Mouse (Mus musculus): ENCODE measurements around the gene Lpar4. TPM values are rescaled to one million over a fixed set of nuclear protein-coding genes. Genes with fewer than 3 reads are reported as not detected.

The Lpar4 gene
- polyA plus RNA-seq, 1 experiment from 2014 or later = 4.5 TPM

DNA sequence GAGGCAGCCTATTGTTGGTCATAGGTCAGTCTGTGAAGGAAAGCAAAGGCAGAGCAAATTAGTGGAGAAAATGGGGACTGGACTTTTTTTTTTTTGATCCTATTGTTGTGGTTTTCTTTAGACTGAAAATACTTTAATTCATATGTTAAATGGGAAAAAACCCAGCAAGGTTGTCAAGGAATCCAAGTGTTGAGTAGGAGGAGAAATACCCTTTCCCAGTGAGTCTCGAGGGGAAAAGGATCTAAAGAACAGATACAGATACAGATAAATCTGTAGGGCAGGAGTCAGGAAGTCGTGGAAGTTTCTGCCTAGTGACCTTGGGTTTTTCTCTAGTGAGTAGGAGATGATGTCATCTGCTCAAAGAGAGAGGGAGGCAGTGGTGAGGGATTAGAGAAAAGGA lies 30.6 kb downstream of the Lpar4 start:
- no peak overlapping the region for H3K9ac ChIP-seq (replicated peaks; ENCODE audit: low read depth, low read length)
- H3K27ac ChIP-seq (ENCODE audit: low read length) = no peak overlapping the region
- no peaks in the 10 kb centered on the region for H3K36me3 ChIP-seq (ENCODE audit: control insufficient read depth, insufficient read depth)
- no peak for ATAC-seq
- no peak overlapping the region for H3K4me2 ChIP-seq (ENCODE audit: low read length)
- no peak overlapping the region for H3K4me3 ChIP-seq (replicated peaks; ENCODE audit: low read length)
- 10% methylated on average over 2 of the region's 2 CpGs for WGBS
- H3K9me3 ChIP-seq (ENCODE audit: control insufficient read depth, low read length) = no peaks in the 10 kb centered on the region
- H3K27me3 ChIP-seq (replicated peaks; ENCODE audit: control insufficient read depth, insufficient read depth, low read length) = no peaks in the 10 kb centered on the region; the same call in 1 of the 2 replicates
- no peaks in the 10 kb centered on the region for H3K4me1 ChIP-seq (replicated peaks; ENCODE audit: control insufficient read depth, insufficient read depth, low read length)

GRCm38 (mm10) chrX:106953840-106954239 lies 33.4 kb downstream of the Lpar4 start:
- no peak for ATAC-seq
- Histone ChIP-seq H3K4me3 (replicated peaks; ENCODE audit: low read length) (no peak overlapping the region), H3K9me3 (ENCODE audit: control insufficient read depth, low read length) (no peaks in the 10 kb centered on the region), H3K9ac (replicated peaks; ENCODE audit: low read depth, low read length) (no peak overlapping the region), H3K27ac (ENCODE audit: low read length) (no peak overlapping the region), H3K4me2 (ENCODE audit: low read length) (no peak overlapping the region), H3K27me3 (replicated peaks; ENCODE audit: control insufficient read depth, insufficient read depth, low read length) (no peaks in the 10 kb centered on the region; the same call in 1 of the 2 replicates), H3K36me3 (ENCODE audit: control insufficient read depth, insufficient read depth) (no peaks in the 10 kb centered on the region), H3K4me1 (replicated peaks; ENCODE audit: control insufficient read depth, insufficient read depth, low read length) (no peaks in the 10 kb centered on the region)
- 69% methylated on average over 1 of the region's 1 CpGs for WGBS

DNA sequence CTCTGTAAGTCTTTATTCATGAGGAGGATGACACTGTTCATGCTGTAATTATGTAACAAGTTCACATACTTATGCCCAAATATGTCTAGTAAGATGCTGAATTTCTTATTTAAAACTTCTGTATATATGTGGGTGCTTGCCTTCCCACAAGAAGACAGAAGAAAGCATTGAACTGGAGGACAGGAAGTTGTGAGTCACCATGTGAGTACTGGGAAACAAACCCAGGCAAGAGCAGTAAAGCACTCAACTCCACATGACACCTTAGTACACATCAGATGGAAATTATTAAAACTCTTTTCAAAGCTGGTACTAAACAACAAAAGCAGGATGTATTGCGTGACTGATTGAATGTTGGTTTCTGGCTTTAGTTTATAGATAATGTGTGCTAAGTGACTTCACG lies 41.8 kb downstream of the Lpar4 start:
- 86% methylated on average over 2 of the region's 2 CpGs for WGBS
- no peak overlapping the region for H3K4me2 ChIP-seq (ENCODE audit: low read length)

DNA sequence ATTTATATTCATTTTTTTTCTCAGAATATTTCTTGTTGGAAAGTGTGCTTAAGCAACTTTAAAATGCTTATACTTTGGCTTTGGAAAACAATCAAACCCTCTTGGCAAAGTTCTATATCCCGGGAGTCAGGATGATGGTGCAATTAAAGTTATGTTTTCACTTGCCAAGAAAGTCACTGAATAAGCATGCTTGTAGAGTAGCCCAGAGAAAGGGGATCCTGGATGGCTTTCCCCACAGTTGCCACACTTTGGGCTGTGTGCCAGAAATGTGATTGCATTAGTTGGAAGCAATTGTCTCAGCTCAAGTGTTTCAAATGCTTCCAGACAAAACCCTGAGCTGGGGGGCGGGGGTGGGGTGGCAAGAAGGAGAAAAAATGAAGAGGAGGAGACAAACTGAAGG lies 43.9 kb downstream of the Lpar4 start:
- H3K27ac ChIP-seq (ENCODE audit: low read length) = no peak overlapping the region
- ATAC-seq = peak; percentile 26; the same call in 1 of the 2 replicates
- no peak overlapping the region for H3K4me3 ChIP-seq (replicated peaks; ENCODE audit: low read length)
- 25% methylated on average over 2 of the region's 2 CpGs for WGBS
- no peaks in the 10 kb centered on the region for H3K4me1 ChIP-seq (replicated peaks; ENCODE audit: control insufficient read depth, insufficient read depth, low read length)
- no peaks in the 10 kb centered on the region for H3K9me3 ChIP-seq (ENCODE audit: control insufficient read depth, low read length)
- no peak overlapping the region for H3K9ac ChIP-seq (replicated peaks; ENCODE audit: low read depth, low read length)
- no peak overlapping the region for H3K4me2 ChIP-seq (ENCODE audit: low read length)
- no peaks in the 10 kb centered on the region for H3K36me3 ChIP-seq (ENCODE audit: control insufficient read depth, insufficient read depth)
- no peaks in the 10 kb centered on the region for H3K27me3 ChIP-seq (replicated peaks; ENCODE audit: control insufficient read depth, insufficient read depth, low read length)

More for the DNA sequence above, 41.8 kb downstream of the Lpar4 start:
- Histone ChIP-seq H3K4me1 (replicated peaks; ENCODE audit: control insufficient read depth, insufficient read depth, low read length) (no peaks in the 10 kb centered on the region), H3K27me3 (replicated peaks; ENCODE audit: control insufficient read depth, insufficient read depth, low read length) (no peaks in the 10 kb centered on the region), H3K9me3 (ENCODE audit: control insufficient read depth, low read length) (no peaks in the 10 kb centered on the region), H3K4me3 (replicated peaks; ENCODE audit: low read length) (no peak overlapping the region), H3K9ac (replicated peaks; ENCODE audit: low read depth, low read length) (no peak overlapping the region), H3K27ac (ENCODE audit: low read length) (no peak overlapping the region), H3K36me3 (ENCODE audit: control insufficient read depth, insufficient read depth) (no peaks in the 10 kb centered on the region)
- ATAC-seq = no peak

Other genes with a start within 250 kb of the Lpar4 start
- 0.76 and 2.0 TPM in 2 replicates for gene Rtl3, start 80.0 kb upstream of the Lpar4 start, polyA plus RNA-seq (2015; fragmentation: Nextera tagmentation; extraction: Ambion mirVana)
- not detected in 2 replicates for gene P2ry10, start 167.9 kb downstream of the Lpar4 start, polyA plus RNA-seq (2015; fragmentation: Nextera tagmentation; extraction: Ambion mirVana)
- 0.38 and 0.65 TPM in 2 replicates for gene P2ry10b, start 228.3 kb downstream of the Lpar4 start, polyA plus RNA-seq (2015; fragmentation: Nextera tagmentation; extraction: Ambion mirVana)